Mouse (Mus musculus) kidney, postnatal 4 days (tissue): Measurements from ENCODE around the gene Tnfrsf1a.

Source experiments
- DNase-seq, 2 experiments: peaks; one replicate each; pipeline ENCODE4 v3.0.0; 2021; ENCODE audit warnings: mixed read lengths in 2 of 2

Gene Tnfrsf1a

DNA sequence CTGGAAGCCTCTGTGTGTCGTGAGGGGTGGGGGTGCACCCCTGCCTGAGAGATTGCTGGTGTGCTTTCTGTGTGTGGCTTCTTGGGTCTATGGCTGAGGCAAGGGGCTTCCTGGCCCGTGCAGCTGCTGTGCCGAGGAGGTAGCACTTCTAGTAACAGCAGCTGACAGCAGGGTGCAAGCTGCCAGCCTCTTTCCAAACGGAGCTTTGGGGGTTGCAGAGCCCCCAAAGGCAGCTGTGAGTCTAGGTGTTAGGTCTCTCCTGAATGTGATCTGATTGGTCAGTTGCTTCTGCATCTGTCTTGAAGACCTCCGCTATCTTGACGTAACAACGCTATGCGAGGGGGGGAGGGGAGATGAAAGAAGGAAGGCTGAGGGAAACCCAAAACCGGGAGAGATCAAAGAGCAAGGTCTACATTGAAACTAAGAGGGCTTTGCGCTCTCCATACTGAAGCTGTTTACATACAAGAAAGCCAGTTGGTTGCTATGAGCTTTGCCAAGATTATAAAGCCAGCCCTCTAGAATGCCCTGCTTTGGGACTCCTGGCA lies 6.1 kb downstream of the Tnfrsf1a start:
- peak in 1 of 2 experiments; percentile 51 for DNase-seq

DNA sequence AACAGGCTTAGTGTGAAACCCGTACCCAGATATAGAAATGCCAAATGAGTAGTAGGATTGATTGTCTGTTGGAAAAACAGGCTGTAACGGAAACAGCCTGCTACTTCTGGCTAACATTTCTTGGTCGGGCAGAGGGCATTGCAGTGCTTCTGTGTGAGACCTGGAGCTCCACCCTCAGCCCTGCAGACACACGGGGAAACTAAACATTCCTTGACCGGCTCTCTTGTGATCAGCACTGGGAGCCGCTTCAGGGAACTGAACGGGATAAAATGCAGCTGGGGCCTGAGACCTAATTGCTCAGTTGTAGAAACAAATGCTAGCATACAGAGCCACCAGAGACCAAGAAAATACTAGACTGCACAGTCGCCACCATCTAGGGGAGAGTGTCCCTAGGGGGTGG lies 7.1 kb downstream of the Tnfrsf1a start:
- peak; percentile 40 to 50 for DNase-seq

GRCm38 (mm10) chr6:125357334-125357733 lies 8.2 kb downstream of the Tnfrsf1a start:
- no peak for DNase-seq

DNA sequence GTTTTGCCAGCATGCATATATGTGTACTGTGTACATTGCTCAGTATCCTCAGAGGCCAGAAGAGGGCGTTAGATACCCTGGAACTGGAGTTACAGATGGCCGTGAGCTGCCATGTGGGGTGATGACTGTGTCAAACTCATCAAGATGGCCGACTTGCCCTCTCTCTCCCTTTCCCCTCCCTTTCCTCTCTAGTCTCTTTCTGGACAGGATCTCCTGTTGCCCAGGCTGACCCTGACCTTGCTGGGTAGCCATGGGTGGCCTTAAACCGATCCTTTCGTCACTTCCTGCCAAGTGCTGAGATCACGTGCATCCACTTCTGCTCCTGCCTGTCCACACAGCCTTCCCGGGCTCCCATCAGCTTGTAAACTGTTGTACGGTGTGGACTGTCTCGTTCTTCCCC lies 10.8 kb downstream of the Tnfrsf1a start:
- DNase-seq, result no peak

DNA sequence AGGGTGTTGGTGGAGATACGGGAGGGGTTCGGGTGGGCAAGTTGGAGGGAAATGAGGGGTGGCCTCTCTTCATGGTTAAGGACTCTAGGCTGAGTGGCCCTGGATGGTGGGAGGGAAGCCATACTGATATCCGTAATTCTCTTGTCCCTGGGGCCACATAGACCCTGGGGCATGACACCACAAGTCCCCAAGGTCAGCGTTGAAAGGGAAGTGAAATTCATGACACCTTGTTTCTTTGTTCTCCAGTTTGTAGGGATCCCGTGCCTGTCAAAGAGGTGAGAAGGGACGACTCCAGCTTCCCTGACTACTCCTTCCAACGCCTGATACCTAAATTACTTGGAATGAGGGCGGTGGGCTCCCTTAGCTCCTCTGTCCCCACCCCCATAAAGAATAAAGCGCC lies 11.7 kb downstream of the Tnfrsf1a start:
- no peak for DNase-seq

GRCm38 (mm10) chr6:125361467-125362291 lies 12.5 kb downstream of the Tnfrsf1a start:
- peak; percentile 66 to 72 for DNase-seq

DNA sequence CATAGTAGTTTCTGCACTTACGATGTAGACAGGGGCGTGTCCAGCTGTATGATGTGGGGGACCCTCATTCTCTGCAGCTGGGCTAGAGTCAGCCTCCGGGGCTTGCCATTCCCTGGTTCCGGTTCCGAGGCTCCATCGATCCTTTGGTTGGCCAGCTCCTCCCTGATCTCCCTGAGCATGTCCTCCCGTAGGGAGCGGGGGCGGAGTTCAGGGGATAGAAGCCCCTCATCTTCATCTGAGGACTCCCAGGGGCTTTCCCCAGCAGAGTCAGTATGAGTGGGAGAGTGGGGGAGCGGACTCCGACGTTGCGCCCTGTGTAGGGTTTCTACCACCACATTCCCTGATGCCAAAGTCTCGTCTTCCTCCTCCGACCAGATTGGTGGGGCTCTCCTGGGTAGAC lies 13.9 kb downstream of the Tnfrsf1a start:
- no peak for DNase-seq

- DNase-seq, result peak; percentile 46 to 66
These were observed 14.5 kb downstream of the Tnfrsf1a start for GRCm38 (mm10) chr6:125363451-125364242.

GRCm38 (mm10) chr6:125364448-125364847 lies 15.3 kb downstream of the Tnfrsf1a start:
- DNase-seq, result peak; percentile 51 to 66

- no peak for DNase-seq
These were observed 16.4 kb downstream of the Tnfrsf1a start for GRCm38 (mm10) chr6:125365522-125365921.

DNA sequence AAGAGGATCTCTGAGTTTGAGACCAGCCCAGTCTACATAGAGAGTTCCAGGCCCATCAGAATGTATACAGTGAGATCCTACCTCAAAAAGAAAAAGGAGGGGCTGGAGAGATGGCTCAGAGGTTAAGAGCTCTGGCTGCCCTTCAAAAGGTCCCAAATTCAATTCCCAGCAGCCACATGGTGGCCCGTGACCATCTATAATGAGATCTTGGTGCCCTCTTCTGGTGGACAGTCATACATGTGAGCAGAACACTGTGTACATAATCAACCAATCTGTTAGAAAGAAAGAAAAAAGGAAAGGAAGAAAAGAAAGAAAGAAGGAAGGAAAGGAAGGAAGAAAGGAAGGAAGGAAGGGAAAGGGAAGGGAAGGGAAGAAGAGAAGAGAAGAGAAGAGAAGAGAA lies 17.0 kb downstream of the Tnfrsf1a start:
- no peak for DNase-seq

- DNase-seq, result peak in 1 of 2 experiments; percentile 55
These were observed 18.7 kb downstream of the Tnfrsf1a start for GRCm38 (mm10) chr6:125367758-125368371.

- no peak for DNase-seq
These were observed 27.9 kb downstream of the Tnfrsf1a start for GRCm38 (mm10) chr6:125377042-125377441.

DNA sequence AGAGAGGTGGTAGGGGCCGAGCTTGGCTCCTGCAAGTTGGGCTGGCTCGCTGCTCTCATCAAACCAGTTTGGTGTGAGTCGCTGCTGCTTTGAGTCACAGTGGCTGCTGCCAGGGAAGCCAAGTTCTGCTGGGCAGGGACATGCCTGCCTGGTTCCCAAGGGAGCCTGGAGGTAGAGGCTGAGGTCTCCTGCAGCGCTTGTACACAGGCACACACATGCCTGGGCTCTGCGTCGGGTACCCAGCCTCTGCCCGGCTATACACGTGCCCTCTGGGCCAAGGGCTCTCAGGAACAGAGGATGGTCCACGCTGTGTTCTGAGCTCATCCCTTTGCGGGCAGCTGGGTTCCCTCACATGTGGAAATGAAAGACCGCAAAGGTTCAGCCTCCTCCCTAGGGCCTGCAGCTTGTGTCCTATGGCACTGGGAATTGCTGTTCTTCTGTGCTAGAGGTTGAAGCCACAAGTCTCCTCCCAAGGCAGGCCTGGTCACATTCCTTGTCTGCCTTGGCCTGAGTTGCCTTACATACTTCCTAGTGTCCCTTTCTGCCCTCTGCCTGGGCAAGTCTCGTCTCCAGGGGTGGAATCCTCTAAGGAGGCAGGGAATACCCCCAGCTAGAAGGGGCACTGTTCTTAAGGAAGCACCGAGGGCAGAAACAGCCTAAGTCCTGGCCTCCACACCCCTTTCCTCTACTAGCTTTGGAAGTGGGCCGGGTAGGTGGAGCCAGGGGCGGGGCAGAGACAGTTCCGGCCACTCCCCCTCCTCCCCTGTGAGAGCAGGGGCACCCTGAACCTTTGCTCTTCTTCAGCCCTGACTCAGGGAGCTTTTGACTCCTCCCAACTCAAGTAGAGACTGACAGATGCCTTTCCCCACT lies 28.7 kb downstream of the Tnfrsf1a start:
- peak; percentile 85 to 90 for DNase-seq

GRCm38 (mm10) chr6:125378621-125379020 lies 29.5 kb downstream of the Tnfrsf1a start:
- no peak for DNase-seq

- DNase-seq, result peak in 1 of 2 experiments; percentile 33
These were observed 30.6 kb downstream of the Tnfrsf1a start for GRCm38 (mm10) chr6:125379781-125380180.

- peak; percentile 66 to 79 for DNase-seq
These were observed 31.5 kb downstream of the Tnfrsf1a start, which contains the start of gene Plekhg6 for GRCm38 (mm10) chr6:125380372-125381360. TSS of gene Plekhg6 (minus strand) at chr6:125380793.

DNA sequence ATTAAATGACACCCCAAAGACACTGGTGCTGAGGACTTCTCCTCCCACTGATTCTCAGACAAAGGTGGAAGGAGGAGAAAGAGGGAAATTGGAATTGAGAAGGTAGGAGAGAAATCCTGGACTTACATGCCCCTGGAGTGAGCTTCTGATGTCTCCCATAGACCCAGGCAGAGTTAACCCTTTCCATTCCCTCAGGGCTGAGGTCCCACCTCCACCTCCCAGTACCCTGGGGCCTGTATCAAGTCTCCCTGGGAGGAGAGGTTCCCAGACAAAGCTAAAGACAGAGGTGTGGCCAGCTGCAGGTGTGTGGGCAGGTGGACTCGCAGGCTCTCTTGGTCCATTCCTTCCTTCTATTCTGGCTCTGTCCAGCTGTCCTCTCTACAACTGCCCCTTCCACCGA lies 32.9 kb downstream of the Tnfrsf1a start:
- DNase-seq, result no peak

- DNase-seq, result peak in 1 of 2 experiments; percentile 43
These were observed 36.2 kb downstream of the Tnfrsf1a start for GRCm38 (mm10) chr6:125385066-125385974.

DNA sequence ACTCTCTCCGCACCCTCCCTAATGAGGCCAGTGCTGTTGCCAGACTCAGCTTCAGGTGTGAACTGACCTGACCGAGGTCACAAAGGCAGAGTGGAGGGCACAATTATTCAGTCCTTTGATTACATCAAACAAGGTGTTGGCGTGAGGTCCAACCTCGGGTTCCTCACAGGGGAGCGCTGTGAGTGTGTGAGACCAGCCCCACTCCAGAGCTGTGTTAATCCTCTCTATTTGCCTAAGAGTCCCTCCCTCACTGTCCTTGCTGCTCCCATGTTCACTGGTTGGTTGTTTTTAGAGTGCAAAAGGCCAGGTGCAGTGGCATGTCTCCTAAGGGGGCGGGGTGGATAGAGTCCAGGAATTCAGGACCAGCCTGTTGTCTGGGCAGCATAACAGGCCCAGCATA lies 36.9 kb downstream of the Tnfrsf1a start:
- DNase-seq, result no peak
